Mouse (Mus musculus): ENCODE data around the gene Dock10.

- TF ChIP-seq POLR2A (IDR thresholded peaks at IDR 0.05; ENCODE audit: low read depth, low read length) (no peak), CTCF (IDR thresholded peaks at IDR 0.05; ENCODE audit: borderline replicate concordance, insufficient read depth, low read length) (no peak)
Measured at GRCm38 (mm10) chr1:80755296-80756059, 2.8 kb downstream of the Dock10 start.

Measured in embryonic fibroblast, embryonic 13.5 days (primary cell).